Mouse (Mus musculus) brain, embryonic 18.5 days (tissue): ENCODE measurements around the gene Gabpb1.
"Not testable (repeated sequence)": the region's sequence is repeated elsewhere in the genome, so short reads cannot be mapped to it uniquely, and the experiment has no call there.

Experiments used
- DNase-seq: peaks from one replicate; pipeline ENCODE4 v3.0.0-alpha.2; 2012; ENCODE audit warnings: low read depth, low spot score

The Gabpb1 gene

GRCm38 (mm10) chr2:126640298-126640697 is 35.8 kb downstream of the Gabpb1 start:
- no peak for DNase-seq

GRCm38 (mm10) chr2:126635939-126636823 is 40.0 kb downstream of the Gabpb1 start:
- no peak for DNase-seq

GRCm38 (mm10) chr2:126633165-126633564 is 43.0 kb downstream of the Gabpb1 start:
- no peak for DNase-seq

- no peak for DNase-seq
These were observed 47.6 kb downstream of the Gabpb1 start for GRCm38 (mm10) chr2:126628455-126628995.

GRCm38 (mm10) chr2:126623138-126623537 is 53.0 kb downstream of the Gabpb1 start:
- DNase-seq, result no peak

GRCm38 (mm10) chr2:126622455-126622854 is 53.7 kb downstream of the Gabpb1 start:
- DNase-seq, result no peak

GRCm38 (mm10) chr2:126619249-126619704 is 56.9 kb downstream of the Gabpb1 start, which contains the start of gene Hdc:
Hdc (minus strand) TSS chr2:126619299.
- DNase-seq, result no peak

- no peak for DNase-seq
These were observed 57.5 kb downstream of the Gabpb1 start for GRCm38 (mm10) chr2:126618470-126619179.

- no peak for DNase-seq
These were observed 60.8 kb downstream of the Gabpb1 start for GRCm38 (mm10) chr2:126615355-126615754.

GRCm38 (mm10) chr2:126609600-126609999 is 66.5 kb downstream of the Gabpb1 start:
- not testable (repeated sequence) for DNase-seq

GRCm38 (mm10) chr2:126607553-126608203 is 68.5 kb downstream of the Gabpb1 start:
- no peak for DNase-seq

- DNase-seq, result no peak
These were observed 69.5 kb downstream of the Gabpb1 start for GRCm38 (mm10) chr2:126606688-126607062.

GRCm38 (mm10) chr2:126606061-126606687 is 70.0 kb downstream of the Gabpb1 start:
- DNase-seq, result no peak

GRCm38 (mm10) chr2:126601918-126602600 is 74.1 kb downstream of the Gabpb1 start:
- no peak for DNase-seq

GRCm38 (mm10) chr2:126600533-126600932 is 75.6 kb downstream of the Gabpb1 start:
- DNase-seq, result no peak

GRCm38 (mm10) chr2:126599005-126599404 is 77.1 kb downstream of the Gabpb1 start:
- DNase-seq, result no peak

- DNase-seq, result no peak
These were observed 77.8 kb downstream of the Gabpb1 start for GRCm38 (mm10) chr2:126598359-126598758.

GRCm38 (mm10) chr2:126597279-126598241 is 78.6 kb downstream of the Gabpb1 start:
- no peak for DNase-seq

GRCm38 (mm10) chr2:126596347-126597072 is 79.6 kb downstream of the Gabpb1 start:
- no peak for DNase-seq
